Mouse (Mus musculus) cerebellum, postnatal 25 days (tissue): ENCODE results near the gene Tmtc4.

ENCODE experiments used
- DNase-seq, 2 experiments: peaks; one replicate each; pipeline ENCODE4 v3.0.0; 2021; ENCODE audit warnings: mixed read lengths in 2 of 2

Tmtc4 gene

DNA sequence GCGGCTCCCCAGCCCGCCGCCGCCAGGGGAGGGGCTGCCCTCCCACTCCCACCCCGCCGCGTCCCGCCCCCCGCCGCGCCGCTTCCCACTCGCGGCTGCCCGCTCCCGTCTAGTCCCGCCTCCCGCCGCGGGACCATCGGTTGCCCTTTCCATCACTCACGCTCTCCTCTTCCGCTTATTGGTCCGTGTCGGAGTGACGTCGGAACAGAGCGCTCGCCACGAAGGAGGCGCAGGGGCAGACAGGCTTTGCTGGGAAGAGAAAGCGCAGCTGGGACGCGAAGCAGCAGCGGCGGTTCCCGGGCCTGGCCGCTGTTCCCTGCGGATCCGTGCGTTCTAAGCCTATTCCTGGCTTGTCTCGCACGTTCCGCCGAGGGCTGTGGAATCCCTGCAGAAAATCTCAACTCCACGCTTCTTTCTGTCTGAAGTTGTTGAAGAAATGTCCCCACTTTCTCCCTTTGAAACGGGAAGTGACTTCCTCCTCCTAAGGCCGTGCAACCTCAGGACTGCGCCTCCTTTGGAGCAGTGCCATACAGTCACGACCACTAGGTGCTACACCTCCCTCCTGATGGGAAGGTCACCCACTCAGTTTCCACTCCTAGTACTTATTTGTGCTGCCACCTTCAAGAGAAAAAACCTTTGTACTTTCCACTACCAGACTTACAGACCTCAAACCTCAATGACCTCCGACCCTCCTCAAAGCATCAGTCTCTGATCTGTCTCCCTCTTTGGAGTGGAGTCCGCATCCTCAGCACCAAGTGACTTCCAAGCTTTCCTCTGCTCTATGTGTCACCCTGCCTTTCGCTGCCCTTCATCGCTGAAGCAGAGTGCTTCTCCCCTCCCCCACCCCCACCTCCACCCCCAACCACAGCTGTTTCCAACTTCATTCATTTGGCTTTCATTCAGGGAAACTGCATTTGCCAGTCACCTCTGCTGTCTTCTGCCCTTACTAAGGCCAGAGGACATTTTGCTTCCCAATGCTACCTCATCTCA is at the start of gene Tmtc4:
TSS of gene Tmtc4 (minus strand) at position 810 of the 990 bp plus-strand sequence.
- peak; percentile 95 to 97 for DNase-seq

DNA sequence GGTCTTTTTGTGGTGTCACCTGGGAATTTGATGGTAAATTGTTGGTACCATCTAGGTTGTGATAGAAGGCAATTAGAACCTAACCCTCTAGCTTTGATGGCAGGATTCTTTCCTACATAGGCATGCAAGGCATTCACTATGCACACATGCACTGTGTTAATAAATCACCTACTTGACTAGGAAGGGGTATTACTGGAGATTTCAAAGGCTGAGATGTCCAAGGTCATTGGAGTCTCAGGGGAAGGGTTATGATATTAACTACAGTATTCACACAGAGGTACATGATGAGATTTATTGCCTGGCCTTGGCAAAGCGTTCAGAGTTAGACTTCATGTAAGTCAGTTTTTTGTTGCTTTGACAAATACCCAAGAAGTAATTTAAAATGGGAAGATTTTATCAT is 48.6 kb upstream of the Tmtc4 start:
- DNase-seq = no peak

DNA sequence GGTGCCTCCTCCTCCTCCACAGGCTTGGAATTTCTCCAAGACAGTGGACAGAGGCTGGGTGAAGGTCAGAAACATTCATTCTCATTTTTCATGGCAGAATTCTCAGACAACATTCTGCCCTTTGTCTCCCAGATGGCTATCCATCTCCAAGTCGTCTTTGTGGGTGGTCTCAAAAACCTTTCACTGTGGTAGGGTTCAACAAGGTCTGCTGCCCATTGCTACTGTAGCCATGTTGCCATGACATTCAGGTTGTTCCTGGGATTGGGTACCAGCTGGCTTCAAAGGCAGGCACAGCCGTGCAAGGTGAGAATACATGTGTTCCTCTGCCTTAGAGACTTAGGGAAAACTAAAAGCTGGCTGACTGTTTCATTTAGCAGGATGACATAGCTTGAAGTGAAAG is 44.0 kb upstream of the Tmtc4 start:
- DNase-seq = no peak

DNA sequence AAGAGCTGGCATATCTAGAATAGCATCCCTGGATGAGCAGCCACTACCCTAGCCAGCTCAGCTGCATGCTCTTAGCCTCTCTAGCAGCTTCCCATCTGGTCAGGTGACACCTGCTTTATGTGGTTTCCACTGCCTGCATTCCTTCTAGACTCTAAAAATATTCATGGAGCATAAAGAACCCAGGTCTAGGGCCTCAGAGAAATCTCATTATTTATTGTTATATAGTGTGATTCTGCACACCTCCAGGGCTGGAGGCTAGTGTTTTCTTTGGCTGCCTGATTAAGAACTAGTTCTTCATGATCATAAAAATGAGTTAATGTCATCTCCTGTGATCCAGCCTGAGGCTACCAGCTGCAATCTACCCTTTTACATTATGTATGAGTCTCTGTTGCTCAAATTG is 39.1 kb upstream of the Tmtc4 start:
- no peak for DNase-seq

DNA sequence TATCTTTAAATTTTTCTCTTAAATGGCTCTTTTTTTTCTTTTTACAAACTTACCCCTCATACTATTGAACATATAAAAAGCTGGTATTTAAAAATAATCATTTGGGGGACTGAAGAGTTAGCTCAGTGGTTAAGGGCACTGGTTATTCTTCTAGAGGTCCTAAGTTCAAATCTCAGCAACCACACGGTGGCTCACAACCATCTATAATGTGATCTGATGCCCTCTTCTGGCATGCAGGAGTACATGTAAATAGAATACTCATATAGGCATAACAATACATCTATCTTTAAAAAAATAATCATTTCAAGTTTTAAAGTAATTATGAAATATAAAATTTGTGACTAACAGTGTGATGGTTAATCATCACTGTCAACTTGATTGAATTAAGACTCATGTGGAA is 32.5 kb upstream of the Tmtc4 start:
- DNase-seq = no peak

DNA sequence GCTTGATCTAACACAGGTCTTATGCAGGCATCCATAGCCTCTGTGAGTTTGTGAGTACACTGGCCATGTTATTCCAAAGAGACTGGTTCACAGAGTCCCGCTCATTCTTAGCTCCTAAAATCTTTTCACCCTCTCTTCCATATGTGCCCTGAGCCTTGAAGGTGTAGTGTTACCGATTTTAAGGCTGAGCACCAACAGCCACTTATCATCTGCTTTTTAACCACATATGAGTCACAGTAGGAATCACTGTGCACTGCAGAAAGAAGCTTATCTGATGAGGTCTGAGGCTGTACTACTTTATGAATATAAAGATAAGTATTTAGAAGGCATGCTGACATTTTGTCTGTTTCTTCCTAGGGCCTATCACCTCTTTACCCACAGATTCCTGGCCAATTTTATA is 31.9 kb upstream of the Tmtc4 start:
- DNase-seq = no peak

DNA sequence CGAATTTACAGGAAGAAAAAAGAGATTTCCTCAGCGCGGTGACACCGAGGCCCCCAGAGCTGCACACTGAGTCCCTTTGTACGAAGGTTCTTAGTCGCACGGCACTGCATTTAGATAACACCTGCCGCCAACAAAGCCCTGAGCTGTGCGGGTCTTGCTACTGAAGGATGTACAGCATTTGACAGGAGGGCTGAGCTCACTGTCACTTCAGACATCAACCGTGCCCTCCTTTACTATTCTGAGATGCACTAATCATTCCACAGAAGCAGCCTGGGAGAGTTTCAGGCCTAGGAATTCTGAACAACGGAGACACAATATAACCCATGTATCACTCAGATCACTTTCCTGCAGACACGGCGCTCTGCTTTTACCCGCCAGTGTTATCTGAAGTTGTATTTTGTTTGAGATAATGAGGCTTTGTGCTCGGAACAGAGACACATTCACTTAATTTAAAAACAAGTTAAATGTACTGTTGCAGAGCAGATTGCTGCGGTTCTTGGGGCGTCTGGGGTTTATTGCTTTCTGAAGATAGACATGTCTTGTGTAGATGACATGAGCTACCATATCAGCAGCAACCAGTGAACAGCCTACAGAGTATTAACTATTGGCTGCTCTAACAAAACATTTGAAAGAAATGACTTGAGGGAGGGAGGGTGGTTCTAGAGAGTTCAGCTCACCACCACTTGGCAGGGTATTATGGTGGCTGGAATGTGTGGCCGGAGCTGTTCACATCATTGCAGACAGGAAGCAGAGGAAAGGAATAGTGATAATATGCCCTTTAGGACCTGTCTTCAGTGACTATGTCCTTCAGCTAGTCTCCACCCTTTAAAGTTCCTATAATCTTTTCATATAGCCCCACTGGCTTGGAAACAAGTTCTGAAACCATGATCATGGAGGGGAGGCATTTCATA is 25.5 kb upstream of the Tmtc4 start:
- no peak for DNase-seq

DNA sequence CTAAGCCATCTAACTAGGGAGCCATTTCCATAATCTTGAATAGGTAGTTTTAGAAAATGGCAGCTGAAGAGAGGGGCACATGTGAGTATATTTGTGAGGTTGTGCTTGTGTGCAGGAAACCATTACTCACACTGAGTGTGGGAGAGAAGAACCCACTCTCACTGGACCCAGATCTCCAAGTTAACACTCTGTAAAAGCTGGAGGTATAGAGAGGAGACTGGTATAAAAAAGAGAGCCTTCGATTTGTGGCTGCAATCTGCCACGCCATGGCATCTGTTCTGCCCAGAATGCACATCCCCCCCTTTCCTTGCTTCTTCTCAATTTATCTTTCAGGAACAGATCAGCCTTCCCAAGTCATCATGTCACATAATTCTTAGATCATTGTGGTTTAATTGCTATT is 24.8 kb upstream of the Tmtc4 start:
- no peak for DNase-seq

DNA sequence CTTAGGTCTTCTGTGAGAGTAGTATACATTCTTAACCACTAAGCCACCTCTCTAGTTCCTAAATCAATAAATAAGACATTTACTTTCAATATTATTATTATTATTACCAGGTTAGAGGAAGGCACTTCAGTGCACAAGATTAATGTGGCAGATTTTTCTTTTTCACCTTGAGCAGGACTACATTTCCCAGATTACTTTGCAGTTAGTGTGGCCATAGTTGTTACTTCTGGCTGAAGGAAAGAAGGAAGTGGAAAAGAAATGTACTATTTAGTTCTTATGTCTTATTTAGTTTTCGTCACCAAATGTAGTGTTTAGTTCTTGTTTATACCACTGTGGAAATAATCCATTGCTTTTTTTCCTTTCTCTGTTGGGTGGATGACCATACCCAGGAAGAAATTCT is 19.9 kb upstream of the Tmtc4 start:
- DNase-seq = no peak

DNA sequence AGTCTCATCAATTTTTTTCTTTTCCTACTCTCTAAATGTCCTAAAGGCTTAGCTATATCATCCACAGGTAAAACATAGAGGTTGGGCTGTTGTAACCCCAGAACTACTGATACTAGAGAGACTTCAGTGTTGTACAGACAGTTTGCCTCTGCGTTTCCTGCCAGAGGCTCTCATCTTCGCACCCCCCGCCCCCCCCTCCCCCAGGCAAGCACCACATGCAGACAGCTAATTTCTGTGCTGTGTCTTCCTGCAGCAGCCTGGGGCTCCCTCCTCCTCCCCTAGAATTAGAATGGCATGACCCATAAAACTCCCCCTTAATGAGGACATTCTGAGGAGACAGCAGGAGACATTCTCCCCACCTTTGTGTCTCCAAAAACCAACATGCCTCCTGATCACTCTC is 17.6 kb upstream of the Tmtc4 start:
- DNase-seq = no peak

DNA sequence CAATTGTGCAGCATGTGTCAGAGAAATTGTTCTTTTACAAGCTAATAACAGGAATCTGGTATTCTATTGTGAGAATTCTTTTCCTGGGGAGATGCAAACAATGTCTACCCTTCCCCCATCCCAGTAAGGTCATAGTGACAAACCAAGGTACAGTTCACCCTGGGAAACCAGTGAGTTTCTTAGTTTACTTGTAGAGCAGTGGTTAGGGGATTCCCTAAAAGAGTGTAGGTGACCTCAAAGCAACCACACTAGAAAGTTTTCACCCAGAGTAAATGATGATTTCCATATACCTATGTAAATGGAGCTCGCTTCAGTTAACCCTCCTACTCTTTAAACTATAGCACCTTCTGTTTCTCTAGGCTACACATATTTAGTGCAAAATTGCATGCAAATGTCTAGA is 13.6 kb upstream of the Tmtc4 start:
- no peak for DNase-seq

DNA sequence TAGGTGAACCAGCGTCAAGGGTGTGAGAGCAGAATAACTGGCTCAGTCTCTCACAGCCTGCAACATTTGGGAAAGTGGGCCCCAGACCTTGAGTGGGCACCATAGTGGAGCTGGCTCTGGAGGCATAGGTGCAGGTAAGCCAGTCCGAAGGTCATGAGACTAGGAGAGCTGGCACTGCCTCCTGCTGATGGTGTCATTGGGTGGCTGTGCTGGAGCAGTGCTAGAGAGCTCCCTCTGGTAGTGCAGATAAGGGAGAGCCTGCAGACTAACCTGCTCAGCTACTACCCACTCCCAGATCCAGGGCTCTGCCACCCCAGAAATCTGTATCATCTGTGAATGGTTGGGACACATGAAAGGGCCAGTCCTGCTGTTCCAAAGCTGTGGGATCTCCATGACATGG is 10.1 kb upstream of the Tmtc4 start:
- DNase-seq = no peak

DNA sequence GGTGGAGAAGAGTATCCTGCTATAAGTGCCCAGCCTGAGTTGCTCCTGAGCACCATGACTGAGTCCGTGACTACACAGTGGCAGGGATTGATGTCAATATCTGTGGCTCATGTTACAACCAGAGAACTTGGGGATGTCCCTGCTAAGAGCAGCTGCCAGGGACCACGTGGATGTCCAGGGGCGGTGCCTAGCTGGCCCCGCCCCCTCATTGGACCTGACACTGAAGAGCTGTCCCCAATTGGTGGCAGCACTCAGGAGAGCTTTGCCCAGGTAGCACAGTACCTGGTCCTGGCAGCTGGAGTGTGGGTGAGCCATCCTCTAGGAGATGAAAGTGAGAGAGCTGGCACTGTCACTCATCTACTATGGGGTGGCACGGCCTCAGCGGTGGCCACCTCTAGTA is 9.1 kb upstream of the Tmtc4 start:
- no peak for DNase-seq

DNA sequence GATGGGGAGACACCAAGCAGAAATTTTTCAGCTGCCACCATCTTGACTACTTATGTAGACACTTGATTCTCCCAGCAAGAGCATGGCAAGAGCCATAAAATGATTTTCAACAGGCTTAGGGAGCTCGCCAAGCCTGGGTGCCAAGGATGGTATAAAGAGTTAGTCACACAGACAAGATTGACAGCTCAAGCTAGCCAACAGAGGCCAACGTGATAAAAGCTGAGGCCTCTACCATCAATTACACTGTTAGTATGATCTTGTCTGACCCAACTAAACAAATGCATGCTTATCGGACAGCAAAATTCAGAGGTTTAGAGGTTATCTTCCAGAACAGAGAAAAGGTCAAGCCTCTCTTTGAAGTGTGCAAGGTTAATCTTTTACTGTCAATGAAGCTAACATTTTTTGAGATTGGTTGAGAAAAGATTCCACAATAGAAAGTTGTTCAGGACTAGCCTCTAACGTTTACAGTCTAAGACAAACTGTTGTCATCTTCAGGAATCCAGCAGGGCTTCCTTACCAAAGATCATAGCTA is 6.8 kb upstream of the Tmtc4 start:
- DNase-seq = no peak

DNA sequence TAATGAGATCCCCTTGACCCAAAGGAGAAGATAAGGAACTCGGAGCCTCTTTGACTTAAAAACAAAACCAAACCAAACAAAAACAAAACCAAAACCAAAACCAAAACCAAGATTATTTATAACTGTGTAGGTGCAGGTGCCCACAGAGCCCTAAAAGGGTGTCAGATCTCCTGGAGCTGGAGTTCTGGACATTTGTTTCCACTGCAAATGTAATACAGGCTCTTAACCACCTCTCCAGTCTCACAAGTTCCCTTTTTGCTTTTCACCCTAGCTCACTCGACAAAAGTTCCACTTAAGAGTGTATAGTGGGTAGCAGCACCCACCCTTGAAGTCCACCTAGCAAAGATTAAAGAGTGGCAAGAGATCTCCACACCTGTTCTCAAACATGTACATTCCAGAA is 2.6 kb upstream of the Tmtc4 start:
- DNase-seq = no peak

DNA sequence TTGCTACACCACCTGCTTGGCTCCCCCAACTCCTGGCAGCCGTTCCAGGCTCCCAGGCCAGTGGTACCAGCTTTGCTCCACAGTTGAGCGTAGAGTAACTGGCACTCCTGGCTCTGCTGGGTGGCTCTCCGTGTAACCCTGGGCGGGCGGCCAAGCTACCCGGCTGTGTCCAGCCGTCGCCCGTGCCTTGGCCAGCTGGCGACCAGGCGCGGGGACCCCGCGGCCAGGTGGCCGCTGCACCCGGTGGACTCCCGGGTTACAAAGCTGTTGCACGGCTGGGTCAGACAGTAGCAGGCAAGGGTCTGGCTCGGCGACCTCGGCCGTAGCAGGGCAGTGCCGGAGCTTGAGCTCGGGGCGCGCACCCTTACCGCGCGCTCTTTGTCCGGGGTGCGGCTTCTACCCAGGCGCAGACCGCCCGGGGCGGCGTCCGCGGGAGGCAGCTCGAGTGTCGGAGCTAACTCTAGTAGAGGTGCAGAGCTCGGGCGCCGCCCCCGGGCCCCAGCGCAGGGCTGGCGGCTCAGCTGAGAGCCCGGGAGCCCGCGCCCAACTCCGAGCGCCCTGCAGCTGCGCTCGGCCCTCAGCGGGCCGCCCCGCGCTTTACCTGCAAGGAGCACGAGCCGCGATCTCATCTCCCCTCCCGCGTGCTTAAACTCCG is 1.1 kb downstream of the Tmtc4 start:
- DNase-seq = peak; percentile 90 to 92

DNA sequence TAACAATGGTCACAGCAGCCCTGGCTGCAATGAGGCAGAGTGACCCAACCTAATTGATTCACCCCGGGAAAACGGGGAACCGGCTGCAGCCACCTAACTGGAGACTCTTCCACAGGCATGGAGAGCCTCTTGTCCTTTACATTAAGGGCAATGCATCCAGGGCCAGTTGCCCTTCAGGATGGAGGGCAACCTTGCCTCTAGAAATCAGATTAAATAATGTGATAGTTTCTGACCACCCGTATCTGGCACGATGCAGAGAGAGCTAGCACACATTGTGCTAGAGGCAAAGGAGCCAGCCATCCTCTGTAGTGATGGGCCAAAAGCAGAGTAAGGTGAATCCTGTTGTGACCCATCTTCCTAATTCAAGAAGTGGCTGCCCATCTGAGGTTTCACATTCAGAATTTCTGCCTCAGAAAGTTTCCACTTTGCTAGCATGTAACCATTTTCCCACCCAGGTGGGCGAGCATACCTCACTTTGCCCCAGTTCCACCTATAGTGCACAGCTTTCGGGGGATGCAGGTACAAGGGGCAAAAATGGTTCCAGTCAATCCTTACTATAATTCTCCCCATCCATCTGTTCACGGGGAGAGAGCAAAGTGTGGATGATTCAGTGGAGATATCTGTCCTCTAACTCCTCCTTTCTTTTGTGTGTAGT is 1.9 kb downstream of the Tmtc4 start:
- DNase-seq = peak; percentile 29 to 55

DNA sequence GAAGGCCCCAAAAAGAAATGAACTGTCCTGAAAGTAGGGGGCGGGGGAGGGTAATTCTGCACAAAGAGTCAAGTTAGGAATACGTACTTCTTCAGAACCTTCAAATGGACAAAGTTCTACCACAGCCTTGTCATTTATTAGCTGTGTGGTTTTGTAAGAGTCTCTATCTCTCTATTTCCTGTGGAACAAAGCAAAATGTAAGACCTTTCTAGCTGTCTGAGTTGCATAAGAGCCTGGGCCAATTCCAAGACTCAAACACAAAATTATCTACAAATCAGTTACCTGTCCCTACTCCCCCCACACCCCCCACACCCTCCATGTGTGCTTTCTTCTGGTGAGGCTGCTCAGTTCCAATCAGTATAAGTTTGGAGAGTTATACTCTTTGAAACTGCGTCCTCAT is 5.0 kb downstream of the Tmtc4 start:
- DNase-seq = no peak

DNA sequence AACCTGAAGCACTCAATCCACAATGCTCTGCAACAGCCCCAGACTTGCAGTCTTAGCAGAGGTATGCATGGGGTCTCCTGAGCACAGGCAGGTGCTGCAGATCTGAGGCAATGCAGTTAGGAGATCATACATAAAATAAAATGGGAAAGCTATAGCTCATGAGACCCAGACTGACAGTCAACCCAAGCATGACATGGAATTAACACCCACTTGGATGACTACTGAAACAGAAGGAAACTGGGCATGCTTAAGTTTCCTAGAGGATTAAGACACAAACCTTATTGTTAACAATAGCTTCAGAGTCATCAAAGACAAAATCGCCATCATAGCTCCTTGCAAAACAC is 6.1 kb downstream of the Tmtc4 start:
- no peak for DNase-seq

DNA sequence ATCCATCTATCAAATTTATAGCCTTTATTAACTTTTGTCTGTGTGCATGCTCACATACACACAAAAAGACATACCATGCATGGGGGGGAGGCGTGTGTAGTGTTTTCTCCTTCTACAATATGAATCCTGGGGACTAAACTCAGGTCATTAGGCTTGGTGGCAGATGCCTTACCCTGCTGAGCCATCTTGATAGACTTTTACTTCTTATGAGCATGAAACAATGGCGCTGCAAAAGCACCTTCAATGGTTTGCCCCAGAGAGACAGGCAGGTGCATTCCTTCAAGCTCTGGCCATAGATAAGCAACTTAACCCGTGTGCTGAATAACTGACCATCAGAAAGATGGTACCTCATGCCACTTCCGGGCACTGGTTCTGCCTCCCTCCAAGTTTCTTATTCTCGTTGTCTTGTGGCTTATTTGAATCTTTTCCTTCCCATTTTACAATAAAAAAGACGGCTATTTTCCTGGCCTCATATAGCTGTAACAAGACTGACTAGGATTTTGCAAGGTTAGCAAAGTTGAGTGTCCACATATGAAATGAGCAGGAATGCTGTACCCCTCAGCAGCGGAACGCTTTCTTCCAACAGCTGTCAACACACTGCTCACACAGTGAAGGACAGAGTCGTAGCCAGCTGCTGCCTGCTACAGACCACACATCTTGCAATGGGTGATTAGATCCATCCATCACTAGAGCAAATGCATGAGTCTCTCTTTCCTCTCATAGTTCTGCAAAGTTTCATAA is 6.6 kb downstream of the Tmtc4 start:
- DNase-seq = no peak

DNA sequence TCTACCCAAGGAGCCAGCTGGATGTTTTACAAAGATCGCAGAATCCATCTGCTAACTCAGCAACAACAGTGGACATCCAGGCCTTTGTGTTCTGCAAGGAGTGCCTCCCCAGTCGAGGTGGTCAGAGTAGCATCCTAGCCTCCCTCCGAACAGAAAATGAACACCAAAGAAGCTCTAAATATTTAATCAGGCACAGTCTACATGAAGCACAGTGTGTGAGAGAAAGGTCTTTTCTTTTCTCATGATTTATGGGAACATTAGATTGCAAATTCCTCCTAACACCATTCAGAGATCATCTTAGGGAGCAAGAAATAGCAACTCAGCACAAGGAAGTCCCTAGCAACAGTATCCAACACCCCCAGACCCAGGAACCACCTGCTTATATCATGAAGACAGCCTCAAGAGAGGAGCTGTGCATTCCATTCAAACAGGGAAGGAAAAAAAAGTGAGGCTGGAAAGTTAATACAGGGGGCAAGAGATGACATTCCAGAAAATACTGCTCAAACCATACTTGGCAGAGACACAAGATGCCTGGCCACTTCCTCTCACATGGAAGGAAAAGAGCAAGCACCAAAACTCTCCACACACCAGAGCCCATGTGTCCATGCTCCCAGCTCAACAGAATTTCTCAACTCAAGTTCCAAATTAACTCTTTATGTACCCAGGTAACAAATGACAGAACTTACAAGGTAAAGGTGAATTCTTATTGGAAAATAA is 8.8 kb downstream of the Tmtc4 start:
- DNase-seq = no peak
